Mouse (Mus musculus) heart, embryonic 12.5 days (tissue): ENCODE measurements around the gene Try4. TPM values are rescaled to one million over a fixed set of nuclear protein-coding genes. Genes with fewer than 3 reads are reported as not detected.
"Not testable (repeated sequence)": the region's sequence is repeated elsewhere in the genome, so short reads cannot be mapped to it uniquely, and the experiment has no call there.

Experiments
- ATAC-seq: fragments of 200-750 bp; cut with Nextera tagmentation; 2 replicates; pipeline ENCODE4 v1.8.0; 2017; ENCODE audit warnings: moderate TSS enrichment, moderate library complexity; ENCODE audit not compliant: insufficient number of reproducible peaks, low FRiP score
- H3K27ac ChIP-seq: fragments of 300-500 bp; sonication (generic); 2 replicates; pipeline ENCODE4 v1.5.1; 2016; ENCODE audit warnings: mild to moderate bottlenecking, moderate library complexity; ENCODE audit not compliant: poor library complexity, severe bottlenecking
- H3K27me3 ChIP-seq: fragments of 300-500 bp; sonication (generic); replicated peaks from 2 replicates; pipeline ENCODE4 v1.6.1; 2016; ENCODE audit warnings: mild to moderate bottlenecking, moderate library complexity
- H3K36me3 ChIP-seq: fragments of 300-500 bp; sonication (generic); 2 replicates; pipeline ENCODE4 v1.6.1; 2016; ENCODE audit warnings: mild to moderate bottlenecking, moderate library complexity
- H3K4me1 ChIP-seq: fragments of 300-500 bp; sonication (generic); replicated peaks from 2 replicates; pipeline ENCODE4 v1.6.1; 2016; ENCODE audit warnings: mild to moderate bottlenecking
- H3K4me2 ChIP-seq: fragments of 300-500 bp; sonication (generic); 2 replicates; pipeline ENCODE4 v1.6.1; 2016; ENCODE audit warnings: mild to moderate bottlenecking, moderate library complexity
- H3K4me3 ChIP-seq: fragments of 300-500 bp; sonication (generic); 2 replicates; pipeline ENCODE4 v1.5.1; 2016; ENCODE audit warnings: mild to moderate bottlenecking
- H3K9ac ChIP-seq: fragments of 300-500 bp; sonication (generic); 2 replicates; pipeline ENCODE4 v1.6.1; 2016; ENCODE audit warnings: mild to moderate bottlenecking, moderate library complexity
- H3K9me3 ChIP-seq: fragments of 300-500 bp; sonication (generic); replicated peaks from 2 replicates; pipeline ENCODE4 v1.6.1; 2016; ENCODE audit warnings: mild to moderate bottlenecking, moderate library complexity
- WGBS: fragments of 180-500 bp; shearing (Covaris S2); methylation state at CpG from one replicate; pipeline ENCODE4 v1.1.7; 2016; 5-methylcytosine and 5-hydroxymethylcytosine counted together
- polyA plus RNA-seq: library from polyadenylated mRNA; unstranded; fragments of >200 nt; fragmentation: Nextera tagmentation; extraction: Ambion mirVana; gene quantifications from 2 replicates; pipeline ENCODE4 v1.2.1, GENCODE M21; 2016

The Try4 gene
- polyA plus RNA-seq = not detected in 2 replicates

DNA sequence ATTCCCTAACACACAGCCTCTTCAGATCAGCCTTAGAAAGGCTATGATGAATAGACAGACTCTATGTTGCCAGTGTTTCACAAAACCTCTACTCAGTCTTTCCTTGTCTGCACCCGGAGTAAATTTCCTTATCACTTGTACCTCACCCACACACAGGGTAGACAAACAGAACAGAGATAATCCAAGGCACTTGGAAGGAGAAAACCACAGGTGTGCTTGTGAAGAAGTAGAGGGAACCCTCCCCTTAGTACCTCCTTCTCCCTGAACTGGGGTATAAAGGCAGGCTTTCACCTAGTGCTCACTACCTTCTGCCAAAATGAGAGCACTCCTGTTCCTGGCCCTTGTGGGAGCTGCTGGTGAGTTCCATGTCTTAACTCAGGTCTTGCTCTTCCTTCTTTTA is at the start of gene Try4:
TSS of gene Try4 (plus strand) at position 301 of the 400 bp plus-strand sequence.
- Histone ChIP-seq H3K9ac (no peak within 1 kb of the TSS), H3K9me3 (no peaks in the 10 kb centered on the region), H3K4me3 (no peak within 1 kb of the TSS), H3K27ac (no peak within 1 kb of the TSS), H3K27me3 (no peaks in the 10 kb centered on the region), H3K36me3 (no peaks in the 10 kb centered on the region), H3K4me2 (no peak within 1 kb of the TSS), H3K4me1 (no peaks in the 10 kb centered on the region)
- 59% methylated on average over 1 of the region's 1 CpGs for WGBS
- ATAC-seq = no peak

DNA sequence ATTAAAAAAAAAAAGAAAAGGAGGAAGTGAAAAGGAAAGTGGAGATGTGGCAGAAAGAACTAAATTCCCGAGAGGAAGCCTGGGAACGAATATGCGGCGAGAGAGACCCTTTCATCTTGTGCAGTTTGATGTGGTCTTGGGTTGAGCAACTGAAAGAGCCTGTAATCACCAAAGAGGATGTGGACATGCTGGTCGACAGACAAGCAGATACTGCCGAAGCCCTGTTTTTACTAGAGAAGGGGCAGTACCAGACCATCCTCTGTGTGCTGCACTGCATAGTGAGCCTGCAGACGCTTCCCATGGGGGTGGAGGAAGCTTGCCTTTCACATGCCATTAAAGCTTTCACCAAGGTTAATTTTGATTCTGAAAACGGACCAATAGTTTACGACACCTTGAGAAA is 48.8 kb upstream of the Try4 start:
- H3K4me2 ChIP-seq, H3K27ac ChIP-seq, H3K9me3 ChIP-seq, ATAC-seq, H3K9ac ChIP-seq, H3K27me3 ChIP-seq, H3K36me3 ChIP-seq, H3K4me3 ChIP-seq, H3K4me1 ChIP-seq: not testable (repeated sequence)
- 71% methylated on average over 9 of the region's 9 CpGs for WGBS

DNA sequence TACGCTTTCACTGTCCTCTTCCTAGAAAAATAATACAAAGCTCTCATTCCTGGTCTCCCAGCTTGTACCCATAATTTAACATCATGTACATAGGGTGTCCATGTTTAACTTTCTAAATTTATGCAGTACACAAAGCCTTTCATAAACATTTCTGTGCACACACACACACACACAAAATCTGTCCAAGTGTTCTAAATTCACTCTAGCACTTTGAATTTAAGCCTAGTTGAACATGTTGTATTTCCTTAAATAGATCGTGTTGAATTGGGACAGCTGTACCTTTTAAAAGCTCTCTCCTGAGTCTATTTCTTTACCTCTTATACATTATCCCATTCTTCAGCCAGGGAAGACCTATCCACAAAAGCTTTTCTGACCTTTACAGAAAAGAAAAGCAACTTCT is 45.6 kb upstream of the Try4 start:
- no peak overlapping the region for H3K4me2 ChIP-seq
- no peaks in the 10 kb centered on the region for H3K27me3 ChIP-seq
- 80% methylated on average over 2 of the region's 2 CpGs for WGBS
- ATAC-seq = no peak
- H3K9me3 ChIP-seq = no peaks in the 10 kb centered on the region
- H3K4me1 ChIP-seq = no peaks in the 10 kb centered on the region
- H3K27ac ChIP-seq = no peak overlapping the region
- H3K4me3 ChIP-seq = no peak overlapping the region
- no peak overlapping the region for H3K9ac ChIP-seq
- no peaks in the 10 kb centered on the region for H3K36me3 ChIP-seq

DNA sequence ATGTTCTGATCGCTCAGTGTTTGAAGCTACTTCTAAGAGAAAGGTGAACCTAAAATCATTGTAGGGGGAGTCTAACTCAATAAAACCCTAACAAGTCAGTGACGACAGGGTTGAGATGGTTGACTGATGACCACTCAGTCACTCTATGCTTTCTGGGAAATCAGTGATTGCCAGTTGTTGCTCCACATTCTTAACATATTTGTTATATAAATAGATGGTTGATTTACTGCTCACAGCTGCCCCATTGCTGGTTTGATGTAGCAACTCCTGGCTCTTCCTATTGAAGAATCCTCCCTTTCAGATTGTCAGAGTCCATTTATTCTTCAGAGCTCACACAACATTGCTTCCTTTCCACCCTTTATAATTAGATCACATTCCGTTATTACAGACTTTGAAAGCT is 44.6 kb upstream of the Try4 start:
- ATAC-seq = no peak
- H3K36me3 ChIP-seq = no peaks in the 10 kb centered on the region
- H3K27ac ChIP-seq = no peak overlapping the region

DNA sequence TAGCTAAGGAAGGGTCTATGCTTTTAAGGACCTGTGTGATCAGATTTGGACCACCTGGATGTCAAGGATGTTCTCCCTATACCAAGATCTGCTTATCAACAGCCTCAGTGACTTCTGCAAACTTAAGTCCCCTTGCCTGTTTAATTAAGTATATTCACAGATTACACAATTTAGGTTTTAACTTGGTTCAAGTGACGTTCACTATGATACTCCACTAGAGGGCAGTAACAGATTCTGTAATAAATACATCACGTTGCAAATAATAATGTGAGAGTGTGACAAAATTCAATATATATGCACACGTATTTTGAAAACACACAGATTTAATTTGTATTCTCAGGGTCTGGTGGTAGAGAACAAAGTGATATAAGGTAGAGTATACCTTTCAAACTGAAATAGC is 39.3 kb upstream of the Try4 start:
- H3K27ac ChIP-seq = no peak overlapping the region
- no peaks in the 10 kb centered on the region for H3K36me3 ChIP-seq
- no peak overlapping the region for H3K9ac ChIP-seq
- H3K9me3 ChIP-seq = no peaks in the 10 kb centered on the region
- H3K4me1 ChIP-seq = no peaks in the 10 kb centered on the region
- no peak overlapping the region for H3K4me2 ChIP-seq
- no peak for ATAC-seq
- H3K4me3 ChIP-seq = no peak overlapping the region
- WGBS = 41% methylated on average over 3 of the region's 3 CpGs
- H3K27me3 ChIP-seq = no peaks in the 10 kb centered on the region

More for the DNA sequence above, 44.6 kb upstream of the Try4 start:
- Histone ChIP-seq H3K9me3 (no peaks in the 10 kb centered on the region), H3K4me2 (no peak overlapping the region), H3K27me3 (no peaks in the 10 kb centered on the region), H3K4me3 (no peak overlapping the region), H3K4me1 (no peaks in the 10 kb centered on the region), H3K9ac (no peak overlapping the region)
- WGBS = 64% methylated on average over 3 of the region's 3 CpGs

DNA sequence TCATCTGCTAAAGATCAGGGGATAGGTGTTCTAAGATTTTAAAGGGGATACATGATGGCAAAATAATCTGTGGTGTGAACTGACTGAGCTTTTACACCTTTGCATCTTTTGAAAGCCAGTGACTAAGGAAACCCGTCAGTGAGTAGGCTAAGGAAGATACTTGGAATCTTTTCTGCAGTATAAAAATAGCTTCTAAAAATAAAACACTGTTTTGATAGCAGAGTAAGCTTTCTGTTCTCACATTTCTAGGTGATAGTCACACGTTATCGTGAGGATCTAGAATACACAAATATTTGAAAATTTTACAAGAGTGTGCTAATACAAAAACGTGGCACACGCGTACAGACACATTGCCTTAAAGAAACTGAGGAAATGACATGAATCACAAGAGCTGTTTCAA is 35.9 kb upstream of the Try4 start:
- Histone ChIP-seq H3K36me3 (no peaks in the 10 kb centered on the region), H3K9ac (no peak overlapping the region), H3K9me3 (no peaks in the 10 kb centered on the region), H3K4me1 (no peaks in the 10 kb centered on the region), H3K4me3 (no peak overlapping the region), H3K4me2 (no peak overlapping the region), H3K27ac (no peak overlapping the region), H3K27me3 (no peaks in the 10 kb centered on the region)
- 74% methylated on average over 6 of the region's 6 CpGs for WGBS
- no peak for ATAC-seq

DNA sequence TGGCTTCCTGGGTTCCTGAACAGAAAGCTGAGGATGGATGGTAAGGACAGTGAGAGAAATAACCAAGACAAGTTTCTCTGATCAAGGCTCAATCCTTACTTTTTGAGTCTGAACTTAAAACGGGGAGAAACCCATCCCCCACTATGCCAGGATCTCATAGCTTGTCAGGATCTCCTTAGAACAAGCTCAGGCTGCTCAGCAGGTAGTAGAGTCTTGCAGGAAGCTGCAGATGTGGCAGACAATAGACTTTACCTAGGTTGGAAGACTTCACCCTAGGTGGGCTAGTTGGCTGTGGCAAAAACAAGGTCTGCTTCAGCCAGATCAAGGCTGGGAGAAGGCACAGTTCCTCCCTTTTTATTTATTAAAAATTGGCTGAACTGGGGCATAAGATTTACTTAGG is 3.8 kb upstream of the Try4 start:
- 14% methylated on average over 1 of the region's 1 CpGs for WGBS
- H3K4me2 ChIP-seq = no peak overlapping the region

DNA sequence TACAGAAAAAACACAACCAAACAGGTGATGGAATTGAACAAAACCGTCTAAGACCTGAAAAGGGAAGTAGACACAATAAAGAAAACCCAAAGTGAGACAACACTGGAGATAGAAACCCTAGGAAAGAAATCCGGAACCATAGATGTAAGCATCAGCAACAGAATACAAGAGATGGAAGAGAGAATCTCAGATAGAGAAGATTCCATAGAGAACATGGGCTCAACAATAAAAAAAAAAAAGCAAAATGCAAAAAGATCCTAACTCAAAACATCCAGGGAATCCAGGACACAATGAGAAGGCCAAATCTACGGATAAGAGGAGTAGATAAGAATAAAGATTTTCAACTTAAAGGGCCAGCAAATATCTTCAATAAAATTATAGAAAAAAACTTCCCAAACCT is 14.7 kb downstream of the Try4 start, which contains the start of gene Try5:
TSS of gene Try5 (minus strand) at position 101 of the 400 bp plus-strand sequence.
- not testable (repeated sequence) for ATAC-seq, H3K4me3 ChIP-seq, H3K36me3 ChIP-seq, H3K27me3 ChIP-seq, H3K27ac ChIP-seq, H3K9me3 ChIP-seq, H3K9ac ChIP-seq, H3K4me1 ChIP-seq, H3K4me2 ChIP-seq
- WGBS = 64% methylated on average over 3 of the region's 3 CpGs

More for the DNA sequence above, 3.8 kb upstream of the Try4 start:
- Histone ChIP-seq H3K36me3 (no peaks in the 10 kb centered on the region), H3K27me3 (no peaks in the 10 kb centered on the region), H3K9me3 (no peaks in the 10 kb centered on the region), H3K4me3 (no peak overlapping the region), H3K27ac (no peak overlapping the region), H3K9ac (no peak overlapping the region), H3K4me1 (no peaks in the 10 kb centered on the region)
- ATAC-seq = no peak

DNA sequence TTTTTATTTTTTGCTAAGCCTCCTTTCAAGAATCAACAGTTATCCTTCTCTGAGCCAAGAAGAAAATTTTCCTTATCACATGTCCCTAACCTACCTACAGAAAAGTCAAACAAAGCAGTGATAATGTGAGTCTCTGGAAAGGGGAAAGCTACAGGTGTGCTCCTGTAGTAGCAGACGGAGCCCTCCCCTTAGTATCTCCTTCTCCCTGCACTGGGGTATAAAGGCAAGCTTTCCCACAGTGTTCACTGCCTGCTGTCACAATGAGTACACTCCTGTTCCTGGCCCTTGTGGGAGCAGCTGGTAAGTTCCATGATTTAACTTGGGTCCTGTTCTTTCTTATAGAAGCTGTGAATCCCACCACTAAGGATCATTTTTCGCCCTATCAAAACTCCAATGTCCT is 51.9 kb downstream of the Try4 start, which contains the start of gene Try10:
TSS of gene Try10 (plus strand) at position 174 of the 400 bp plus-strand sequence.
- Histone ChIP-seq H3K9me3 (no peaks in the 10 kb centered on the region), H3K27ac (no peak within 1 kb of the TSS), H3K4me2 (no peak within 1 kb of the TSS), H3K4me1 (no peaks in the 10 kb centered on the region), H3K27me3 (no peaks in the 10 kb centered on the region), H3K9ac (no peak within 1 kb of the TSS), H3K36me3 (no peaks in the 10 kb centered on the region), H3K4me3 (no peak within 1 kb of the TSS)
- no peak for ATAC-seq
- WGBS = 61% methylated on average over 2 of the region's 2 CpGs

Other genes starting within 250 kb of the Try4 start
- gene Try5, start 14.6 kb downstream of the Try4 start, polyA plus RNA-seq = not detected in 2 replicates
- gene Try10, start 51.8 kb downstream of the Try4 start, polyA plus RNA-seq = not detected in 2 replicates
- not detected in 2 replicates for gene Prss3, start 75.4 kb downstream of the Try4 start, polyA plus RNA-seq
- gene Gm5771, start 90.1 kb downstream of the Try4 start, polyA plus RNA-seq = not detected in 2 replicates
- not detected in 2 replicates for gene Gm10334, start 143.9 kb downstream of the Try4 start, polyA plus RNA-seq
- not detected in 2 replicates for gene Prss1, start 156.7 kb downstream of the Try4 start, polyA plus RNA-seq
- not detected in 2 replicates for gene Prss2, start 219.5 kb downstream of the Try4 start, polyA plus RNA-seq